Mouse (Mus musculus): ENCODE results near the gene Tmem120b.

DNA sequence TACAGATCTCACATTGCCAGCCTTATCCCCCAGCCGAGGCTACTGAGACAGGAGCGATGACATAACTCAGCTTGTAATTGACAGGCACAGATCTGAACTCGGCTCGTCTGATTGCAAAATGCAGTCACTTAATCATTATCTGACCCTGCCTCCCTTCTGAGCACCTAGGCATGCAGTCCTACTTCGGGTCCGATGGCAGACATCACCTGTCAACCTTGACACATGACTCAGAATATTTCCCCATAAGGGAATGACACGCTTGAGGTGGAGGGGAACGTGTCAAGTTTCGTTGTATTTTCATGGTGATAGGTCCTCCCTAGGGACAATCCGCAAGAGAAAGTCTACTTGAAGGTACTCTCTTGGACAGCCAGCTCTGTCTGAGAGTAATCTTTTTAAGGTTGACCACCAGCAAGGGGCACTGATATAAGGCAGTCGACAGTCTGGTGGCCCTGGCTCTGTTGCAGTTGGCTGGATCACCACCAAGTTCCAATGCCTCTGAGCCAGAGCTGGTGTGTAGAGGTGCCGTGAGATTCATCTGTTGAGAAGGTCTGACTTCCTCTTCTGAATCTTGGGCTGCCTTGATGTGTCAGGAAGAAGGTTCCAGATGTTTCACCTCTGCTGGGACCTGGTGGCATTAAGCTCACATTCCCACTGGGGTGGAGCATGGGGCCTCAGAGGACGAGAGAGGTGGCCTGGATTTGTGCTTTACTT, 15.3 kb downstream of the Tmem120b start:
- no peak for TF ChIP-seq POLR2A (IDR thresholded peaks at IDR 0.05; ENCODE audit: extremely low read depth, insufficient read depth, low read length)
- no peak for TF ChIP-seq CTCF (IDR thresholded peaks at IDR 0.05; ENCODE audit: low read depth, low read length)
